Mouse (Mus musculus): ENCODE measurements around the gene 5730507C01Rik. TPM values are rescaled to one million over a fixed set of nuclear protein-coding genes. Genes with fewer than 3 reads are reported as not detected.
"Not testable (repeated sequence)": the region's sequence is repeated elsewhere in the genome, so short reads cannot be mapped to it uniquely, and the experiment has no call there.

Gene 5730507C01Rik
- not detected in 2 replicates for polyA plus RNA-seq (2012; ENCODE audit: insufficient read depth, low replicate concordance)

GRCm38 (mm10) chr12:18514171-18514570, at the start of gene 5730507C01Rik:
5730507C01Rik (plus strand) TSS chr12:18514510.
- Histone ChIP-seq H3K36me3 (replicated peaks; ENCODE audit: low read length) (no peaks in the 10 kb centered on the region), H3K9me3 (0 out of 2 replicates have a peak, but pooled peaks cover 3% of the 10 kb centered on the region), H3K4me1 (no peaks in the 10 kb centered on the region), H3K4me3 (replicated peaks) (no peak within 1 kb of the TSS), H3K27me3 (replicated peaks) (no peaks in the 10 kb centered on the region)
- TF ChIP-seq GATA1 (IDR thresholded peaks at IDR 0.05; ENCODE audit: borderline replicate concordance, low read length) = no peak
- no peak for TF ChIP-seq FLI1 (IDR thresholded peaks at IDR 0.05; ENCODE audit: low read length)

- H3K9me3 ChIP-seq; H3K36me3 ChIP-seq (replicated peaks; ENCODE audit: low read length); H3K27me3 ChIP-seq (replicated peaks); H3K4me1 ChIP-seq; H3K4me3 ChIP-seq (replicated peaks): not testable (repeated sequence)
Measured at GRCm38 (mm10) chr12:18514616-18515015, 306 bp downstream of the 5730507C01Rik start.

- H3K4me1 ChIP-seq; H3K27me3 ChIP-seq (replicated peaks); H3K4me3 ChIP-seq (replicated peaks): not testable (repeated sequence)
Measured at GRCm38 (mm10) chr12:18515077-18515476, 767 bp downstream of the 5730507C01Rik start.

More at GRCm38 (mm10) chr12:18515077-18515476, 767 bp downstream of the 5730507C01Rik start:
- not testable (repeated sequence) for H3K9me3 ChIP-seq; H3K36me3 ChIP-seq (replicated peaks; ENCODE audit: low read length)
